Comparison of ENCODE assay signal across 17 mouse cellular contexts in genomic region chr11:109909801-109910200, GRCm38 (mm10).
A peak's percentile ranks its signal among the peaks of the same experiment; 100 is the strongest.
DNase-seq lines count a peak whose midpoint lies in the region; ATAC-seq lines count a peak whose summit lies in the region.
"Had no signal": no experiment of that assay in that cellular context is flagged by ENCODE, and none has a peak within 500 bp of the region (broad histone marks: within the 10 kb centered on the region; RNA-seq: fewer than 3 reads in every experiment).

No protein-coding gene starts in this region.

- intact Hi-C loops in left cerebral cortex, postnatal 4 days (cut with DNase I), result no loop called here

- no peaks in the 10 kb centered on the region for H3K36me3 ChIP-seq in heart, embryonic 12.5 days
- H3K36me3 ChIP-seq in midbrain, embryonic 14.5 days (ENCODE audit: control insufficient read depth, insufficient read depth, low read length), result no peaks in the 10 kb centered on the region
- no peaks in the 10 kb centered on the region for H3K36me3 ChIP-seq in midbrain, embryonic 13.5 days
- no peaks in the 10 kb centered on the region for H3K36me3 ChIP-seq in embryonic facial prominence, embryonic 11.5 days (replicated peaks; ENCODE audit: control insufficient read depth, insufficient read depth, low read depth, low read length)
- H3K36me3 ChIP-seq: heart, embryonic 15.5 days; limb, embryonic 13.5 days had no signal

- peak; percentile 16 for DNase-seq in heart, adult 8-10 months (ENCODE audit: low spot score)
- DNase-seq in midbrain, embryonic 14.5 days, result peak; percentile 3
- DNase-seq in embryonic facial prominence, embryonic 11.5 days (ENCODE audit: low spot score), result peak; percentile 67
- DNase-seq in skeletal muscle tissue, adult 2 months (ENCODE audit: low read depth, low spot score), result peak; percentile 79
- no peak for DNase-seq in right cerebral cortex, postnatal 14 days
- no peak for DNase-seq in left cerebral cortex, postnatal 4 days
- DNase-seq: cerebellum, adult 9-10 months; forebrain, postnatal 0 days; heart, postnatal 4 days; lung, postnatal 14 days; thymus, postnatal 25 days had no signal

- H3K27ac ChIP-seq in heart, embryonic 12.5 days (ENCODE audit: poor library complexity, severe bottlenecking), result no peak overlapping the region
- no peak overlapping the region for H3K27ac ChIP-seq in midbrain, embryonic 14.5 days (replicated peaks; ENCODE audit: low read depth, low read length)
- H3K27ac ChIP-seq in midbrain, embryonic 13.5 days, result no peak overlapping the region
- no peak overlapping the region for H3K27ac ChIP-seq in embryonic facial prominence, embryonic 11.5 days (replicated peaks; ENCODE audit: low read depth, low read length)
- H3K27ac ChIP-seq: heart, embryonic 15.5 days; hindbrain, postnatal 0 days; limb, embryonic 13.5 days had no signal

- H3K4me2 ChIP-seq in heart, embryonic 12.5 days, result no peak overlapping the region
- H3K4me2 ChIP-seq in midbrain, embryonic 14.5 days (ENCODE audit: low read length), result no peak overlapping the region
- no peak overlapping the region for H3K4me2 ChIP-seq in midbrain, embryonic 13.5 days (replicated peaks)
- no peak overlapping the region for H3K4me2 ChIP-seq in embryonic facial prominence, embryonic 11.5 days (ENCODE audit: low read depth, low read length)
- H3K4me2 ChIP-seq: heart, embryonic 15.5 days; limb, embryonic 13.5 days had no signal

- WGBS in heart, embryonic 12.5 days, result 54% methylated on average over 2 of the region's 2 CpGs
- 70% methylated on average over 2 of the region's 2 CpGs for WGBS in midbrain, embryonic 14.5 days
- 73% methylated on average over 2 of the region's 2 CpGs for WGBS in midbrain, embryonic 13.5 days
- 37% methylated on average over 2 of the region's 2 CpGs for WGBS in embryonic facial prominence, embryonic 11.5 days

- H3K4me1 ChIP-seq in heart, embryonic 12.5 days (replicated peaks), result no peaks in the 10 kb centered on the region
- H3K4me1 ChIP-seq in midbrain, embryonic 14.5 days (ENCODE audit: control insufficient read depth, insufficient read depth, low read length), result no peaks in the 10 kb centered on the region
- H3K4me1 ChIP-seq in midbrain, embryonic 13.5 days (replicated peaks), result no peaks in the 10 kb centered on the region
- H3K4me1 ChIP-seq in embryonic facial prominence, embryonic 11.5 days (ENCODE audit: control insufficient read depth, insufficient read depth, low read length), result no peaks in the 10 kb centered on the region
- H3K4me1 ChIP-seq: heart, embryonic 15.5 days had no signal

- no peak overlapping the region for H3K4me3 ChIP-seq in heart, embryonic 12.5 days
- H3K4me3 ChIP-seq in midbrain, embryonic 14.5 days (replicated peaks; ENCODE audit: low read depth, low read length), result no peak overlapping the region
- no peak overlapping the region for H3K4me3 ChIP-seq in midbrain, embryonic 13.5 days (replicated peaks)
- H3K4me3 ChIP-seq in embryonic facial prominence, embryonic 11.5 days (ENCODE audit: low read depth, low read length), result no peak overlapping the region
- H3K4me3 ChIP-seq: heart, embryonic 15.5 days; limb, embryonic 13.5 days had no signal

- H3K27me3 ChIP-seq in heart, embryonic 12.5 days (replicated peaks), result no peaks in the 10 kb centered on the region
- no peaks in the 10 kb centered on the region for H3K27me3 ChIP-seq in midbrain, embryonic 14.5 days (ENCODE audit: control insufficient read depth, insufficient read depth, low read length)
- no peaks in the 10 kb centered on the region for H3K27me3 ChIP-seq in midbrain, embryonic 13.5 days
- H3K27me3 ChIP-seq in embryonic facial prominence, embryonic 11.5 days (ENCODE audit: control insufficient read depth, insufficient read depth, low read length), result no peaks in the 10 kb centered on the region
- H3K27me3 ChIP-seq: heart, embryonic 15.5 days; limb, embryonic 13.5 days had no signal

- H3K9ac ChIP-seq in heart, embryonic 12.5 days, result no peak overlapping the region
- no peak overlapping the region for H3K9ac ChIP-seq in midbrain, embryonic 14.5 days (replicated peaks; ENCODE audit: low read length)
- no peak overlapping the region for H3K9ac ChIP-seq in midbrain, embryonic 13.5 days (replicated peaks)
- H3K9ac ChIP-seq in embryonic facial prominence, embryonic 11.5 days (replicated peaks; ENCODE audit: low read length), result no peak overlapping the region
- H3K9ac ChIP-seq: forebrain, postnatal 0 days; heart, embryonic 15.5 days; limb, embryonic 13.5 days had no signal

- 0 out of 2 replicates have a peak, but pooled peaks cover 2% of the 10 kb centered on the region for H3K9me3 ChIP-seq in heart, embryonic 12.5 days (replicated peaks)
- H3K9me3 ChIP-seq in midbrain, embryonic 14.5 days (ENCODE audit: control insufficient read depth, low read length), result no peaks in the 10 kb centered on the region
- no peaks in the 10 kb centered on the region for H3K9me3 ChIP-seq in midbrain, embryonic 13.5 days
- H3K9me3 ChIP-seq in embryonic facial prominence, embryonic 11.5 days (replicated peaks; ENCODE audit: control insufficient read depth, low read length), result no peaks in the 10 kb centered on the region
- H3K9me3 ChIP-seq: heart, embryonic 15.5 days; limb, embryonic 13.5 days had no signal

- no peak for ATAC-seq in heart, embryonic 12.5 days (ENCODE audit: insufficient number of reproducible peaks, low FRiP score)
- ATAC-seq in midbrain, embryonic 14.5 days (ENCODE audit: low FRiP score, low TSS enrichment), result no peak
- ATAC-seq in midbrain, embryonic 13.5 days, result no peak
- ATAC-seq in embryonic facial prominence, embryonic 11.5 days (replicated peaks; ENCODE audit: insufficient number of reproducible peaks, low FRiP score, low TSS enrichment, low read depth), result no peak
- ATAC-seq: forebrain, postnatal 0 days; hindbrain, postnatal 0 days; intestine, postnatal 0 days had no signal

Comparison
In these comparisons a context has a peak if more than half of its experiments do, and no peak if none do; other contexts are left out.
1. DNase-seq: peak in heart, adult 8-10 months (single experiment), midbrain, embryonic 14.5 days (single experiment), embryonic facial prominence, embryonic 11.5 days (single experiment) and skeletal muscle tissue, adult 2 months (single experiment); none in right cerebral cortex, postnatal 14 days (single experiment) and left cerebral cortex, postnatal 4 days (single experiment).